Mouse (Mus musculus): Measurements from ENCODE around the gene Serpina1f. TPM values are rescaled to one million over a fixed set of nuclear protein-coding genes. Genes with fewer than 3 reads are reported as not detected.
"Not testable (repeated sequence)": the region's sequence is repeated elsewhere in the genome, so short reads cannot be mapped to it uniquely, and the experiment has no call there.

The Serpina1f gene
- polyA plus RNA-seq, 1 experiment from 2014 or later: not detected

DNA sequence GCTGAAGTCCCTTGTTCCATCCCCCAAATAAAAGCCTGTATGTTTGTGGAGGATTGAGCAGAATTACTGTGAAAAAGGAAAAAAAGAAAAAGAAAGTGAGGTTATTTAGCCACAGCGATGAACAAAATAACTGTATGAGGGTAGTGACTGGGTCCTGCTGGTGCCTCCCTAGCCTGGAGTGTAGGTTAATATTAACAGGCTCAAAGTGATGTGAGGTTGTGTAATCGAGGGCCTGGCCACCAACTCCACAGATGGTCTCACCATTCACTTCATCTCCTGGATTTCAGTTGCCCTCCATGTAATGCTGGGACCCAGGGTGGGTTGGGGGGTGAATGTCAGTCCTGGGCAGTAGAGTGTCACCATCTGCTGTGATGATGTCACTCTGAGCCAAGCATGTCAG is 13.6 kb downstream of the Serpina1f start:
- H3K9me3 ChIP-seq (ENCODE audit: control insufficient read depth, low read length): no peaks in the 10 kb centered on the region
- H3K4me1 ChIP-seq (ENCODE audit: control insufficient read depth in 2 of 2, insufficient read depth in 2 of 2, low read length in 2 of 2): no peaks in the 10 kb centered on the region; a peak in 1 of 4 replicates
- WGBS: 70% methylated on average over 2 of the region's 2 CpGs
- no peaks in the 10 kb centered on the region for H3K36me3 ChIP-seq (ENCODE audit: control insufficient read depth, insufficient read depth, low read length)
- H3K4me3 ChIP-seq (ENCODE audit: control insufficient read depth in 1 of 2, insufficient read depth in 1 of 2, low read depth in 1 of 2, low read length in 2 of 2): no peak overlapping the region
- no peak overlapping the region for H3K4me2 ChIP-seq (ENCODE audit: low read length)
- no peak overlapping the region for H3K27ac ChIP-seq (replicated peaks in 1 of 2; ENCODE audit: control insufficient read depth in 1 of 2, insufficient read depth in 1 of 2, low read depth in 2 of 2, low read length in 2 of 2)
- no peaks in the 10 kb centered on the region for H3K27me3 ChIP-seq (ENCODE audit: control insufficient read depth, insufficient read depth, low read length)
- ATAC-seq (ENCODE audit: insufficient number of reproducible peaks, insufficient read depth, low FRiP score, low read depth): no peak
- H3K9ac ChIP-seq (ENCODE audit: low read length): no peak overlapping the region

DNA sequence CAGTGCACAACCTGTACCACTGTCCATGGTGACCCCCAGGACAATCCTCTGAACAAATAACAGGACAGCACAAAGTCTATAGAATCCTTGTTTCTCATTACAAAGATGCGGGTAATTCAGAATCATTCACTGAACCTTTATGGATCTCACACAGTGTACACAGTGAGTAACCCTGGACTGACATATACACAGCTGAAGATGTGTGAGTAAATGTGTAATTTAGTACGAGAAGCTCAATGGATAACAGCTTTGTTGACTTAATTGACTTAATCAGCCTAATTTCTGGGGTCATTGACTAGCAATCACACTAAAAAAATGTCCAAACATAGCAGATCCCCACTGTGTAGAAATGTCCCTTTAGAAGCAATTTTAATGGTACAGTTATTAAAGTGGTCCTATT is 14.2 kb downstream of the Serpina1f start:
- H3K4me3 ChIP-seq (ENCODE audit: control insufficient read depth in 1 of 2, insufficient read depth in 1 of 2, low read depth in 1 of 2, low read length in 2 of 2): no peak overlapping the region
- no peaks in the 10 kb centered on the region for H3K27me3 ChIP-seq (ENCODE audit: control insufficient read depth, insufficient read depth, low read length)
- H3K9ac ChIP-seq (ENCODE audit: low read length): no peak overlapping the region
- H3K27ac ChIP-seq (replicated peaks in 1 of 2; ENCODE audit: control insufficient read depth in 1 of 2, insufficient read depth in 1 of 2, low read depth in 2 of 2, low read length in 2 of 2): no peak overlapping the region
- WGBS: 75% methylated on average over 2 of the region's 2 CpGs
- no peaks in the 10 kb centered on the region for H3K9me3 ChIP-seq (ENCODE audit: control insufficient read depth, low read length)
- H3K36me3 ChIP-seq (ENCODE audit: control insufficient read depth, insufficient read depth, low read length): no peaks in the 10 kb centered on the region
- no peak for ATAC-seq (ENCODE audit: insufficient number of reproducible peaks, insufficient read depth, low FRiP score, low read depth)
- H3K4me1 ChIP-seq (ENCODE audit: control insufficient read depth in 2 of 2, insufficient read depth in 2 of 2, low read length in 2 of 2): peaks cover 0 to 4% of the 10 kb centered on the region in 2 experiments; a peak in 2 of 4 replicates
- H3K4me2 ChIP-seq (ENCODE audit: low read length): no peak overlapping the region

DNA sequence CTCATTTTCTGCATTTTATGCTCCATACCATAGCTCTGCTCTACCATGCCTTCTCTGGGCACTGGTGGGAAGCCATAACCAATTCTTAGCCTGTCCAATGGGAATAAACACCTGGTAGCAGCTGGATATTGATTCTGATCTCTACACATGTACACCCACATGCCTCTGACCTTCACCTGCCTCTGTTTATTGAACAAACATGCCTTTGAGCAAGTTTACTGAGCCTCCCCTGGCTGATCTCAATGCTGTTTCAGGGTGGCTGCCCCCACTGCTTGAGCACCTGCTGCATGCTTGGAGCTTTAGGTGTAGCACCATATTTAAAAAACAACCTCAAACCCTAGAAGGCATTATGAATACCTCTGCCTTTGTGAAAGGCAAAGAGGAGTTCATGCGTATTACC is 15.5 kb downstream of the Serpina1f start:
- not testable (repeated sequence) for ATAC-seq (ENCODE audit: insufficient number of reproducible peaks, insufficient read depth, low FRiP score, low read depth); H3K4me3 ChIP-seq (ENCODE audit: control insufficient read depth in 1 of 2, insufficient read depth in 1 of 2, low read depth in 1 of 2, low read length in 2 of 2); H3K4me1 ChIP-seq (ENCODE audit: control insufficient read depth in 2 of 2, insufficient read depth in 2 of 2, low read length in 2 of 2); H3K36me3 ChIP-seq (ENCODE audit: control insufficient read depth, insufficient read depth, low read length); H3K27me3 ChIP-seq (ENCODE audit: control insufficient read depth, insufficient read depth, low read length); H3K9me3 ChIP-seq (ENCODE audit: control insufficient read depth, low read length); H3K9ac ChIP-seq (ENCODE audit: low read length); H3K27ac ChIP-seq (replicated peaks in 1 of 2; ENCODE audit: control insufficient read depth in 1 of 2, insufficient read depth in 1 of 2, low read depth in 2 of 2, low read length in 2 of 2); H3K4me2 ChIP-seq (ENCODE audit: low read length)
- WGBS: 100% methylated on average over 1 of the region's 1 CpGs

DNA sequence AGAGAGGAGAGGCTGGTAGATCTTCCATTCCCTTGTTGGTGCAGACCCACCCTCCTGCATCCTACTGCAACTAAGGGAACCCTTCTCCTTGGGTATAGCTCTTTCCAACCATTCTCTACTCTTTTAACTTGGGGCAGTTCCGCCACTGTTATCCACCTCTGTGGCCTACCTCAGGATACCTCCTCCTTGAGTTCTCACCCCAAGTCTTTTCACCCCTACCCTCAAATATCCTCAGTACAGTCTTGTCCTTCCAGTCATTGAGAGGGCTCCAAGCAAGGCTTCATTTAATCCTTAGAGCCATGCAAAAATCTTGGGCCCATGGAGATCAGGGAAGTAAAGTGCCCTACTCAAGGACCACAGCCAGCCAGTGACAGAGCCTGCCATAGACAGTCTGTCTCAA is 19.3 kb downstream of the Serpina1f start, which contains the start of gene Serpina16:
TSS of gene Serpina16 (minus strand) at position 101 of the 400 bp plus-strand sequence.
- ATAC-seq (ENCODE audit: insufficient number of reproducible peaks, insufficient read depth, low FRiP score, low read depth): no peak
- H3K9me3 ChIP-seq (ENCODE audit: control insufficient read depth, low read length): no peaks in the 10 kb centered on the region
- no peaks in the 10 kb centered on the region for H3K36me3 ChIP-seq (ENCODE audit: control insufficient read depth, insufficient read depth, low read length)
- no peak within 1 kb of the TSS for H3K9ac ChIP-seq (ENCODE audit: low read length)
- no peak within 1 kb of the TSS for H3K27ac ChIP-seq (replicated peaks in 1 of 2; ENCODE audit: control insufficient read depth in 1 of 2, insufficient read depth in 1 of 2, low read depth in 2 of 2, low read length in 2 of 2)
- no peaks in the 10 kb centered on the region for H3K27me3 ChIP-seq (ENCODE audit: control insufficient read depth, insufficient read depth, low read length)
- peaks cover 2 to 4% of the 10 kb centered on the region in 2 experiments; a peak in 2 of 4 replicates for H3K4me1 ChIP-seq (ENCODE audit: control insufficient read depth in 2 of 2, insufficient read depth in 2 of 2, low read length in 2 of 2)
- 89% methylated on average over 1 of the region's 1 CpGs for WGBS
- no peak within 1 kb of the TSS for H3K4me2 ChIP-seq (ENCODE audit: low read length)
- no peak within 1 kb of the TSS for H3K4me3 ChIP-seq (ENCODE audit: control insufficient read depth in 1 of 2, insufficient read depth in 1 of 2, low read depth in 1 of 2, low read length in 2 of 2)

DNA sequence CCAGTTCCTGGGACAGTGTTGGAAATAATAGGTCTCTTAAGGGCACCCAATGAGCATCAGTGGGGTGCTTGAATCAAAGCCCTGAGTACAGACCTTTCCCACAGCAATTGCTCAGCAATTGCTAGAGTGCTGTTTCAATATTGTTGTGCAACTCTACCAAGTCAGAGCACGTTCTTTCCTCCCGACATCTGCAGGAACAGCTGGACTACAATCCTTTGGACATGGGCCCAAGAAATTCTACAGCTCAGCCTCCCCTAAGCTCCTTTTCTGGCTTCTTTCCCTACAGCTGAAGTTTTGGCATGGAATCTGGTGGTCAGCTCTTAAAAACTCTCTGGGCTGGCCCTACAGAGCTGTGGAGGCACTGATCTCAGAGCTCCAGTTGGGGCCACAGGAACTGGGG is 22.1 kb downstream of the Serpina1f start:
- 70% methylated on average over 2 of the region's 2 CpGs for WGBS
- Histone ChIP-seq H3K27ac (replicated peaks in 1 of 2; ENCODE audit: control insufficient read depth in 1 of 2, insufficient read depth in 1 of 2, low read depth in 2 of 2, low read length in 2 of 2) (no peak overlapping the region), H3K9ac (ENCODE audit: low read length) (no peak overlapping the region), H3K4me3 (ENCODE audit: control insufficient read depth in 1 of 2, insufficient read depth in 1 of 2, low read depth in 1 of 2, low read length in 2 of 2) (no peak overlapping the region), H3K27me3 (ENCODE audit: control insufficient read depth, insufficient read depth, low read length) (no peaks in the 10 kb centered on the region), H3K4me2 (ENCODE audit: low read length) (no peak overlapping the region), H3K9me3 (ENCODE audit: control insufficient read depth, low read length) (no peaks in the 10 kb centered on the region), H3K4me1 (ENCODE audit: control insufficient read depth in 2 of 2, insufficient read depth in 2 of 2, low read length in 2 of 2) (peaks cover 2 to 4% of the 10 kb centered on the region in 2 experiments; a peak in 2 of 4 replicates), H3K36me3 (ENCODE audit: control insufficient read depth, insufficient read depth, low read length) (no peaks in the 10 kb centered on the region)
- no peak for ATAC-seq (ENCODE audit: insufficient number of reproducible peaks, insufficient read depth, low FRiP score, low read depth)

DNA sequence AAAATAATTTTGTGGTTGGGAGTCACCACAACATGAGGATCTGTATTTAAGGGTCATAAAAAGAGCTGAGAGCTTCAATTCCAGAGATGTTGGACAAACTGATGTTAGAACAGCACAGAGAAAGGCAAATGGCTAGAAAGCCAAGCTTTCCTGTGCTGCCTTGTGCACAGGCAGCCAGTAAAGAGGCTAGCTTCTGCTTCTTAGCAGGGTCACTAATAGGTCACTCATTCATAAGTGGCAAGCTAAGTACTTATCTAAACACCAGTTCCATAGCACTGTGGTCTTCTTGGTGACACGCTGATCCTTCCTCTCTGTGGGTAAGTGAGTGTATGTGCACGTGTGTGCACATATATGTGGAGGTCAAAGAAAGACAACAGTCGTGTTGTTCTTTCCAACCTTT is 23.8 kb downstream of the Serpina1f start:
- 54% methylated on average over 3 of the region's 3 CpGs for WGBS
- Histone ChIP-seq H3K27ac (replicated peaks in 1 of 2; ENCODE audit: control insufficient read depth in 1 of 2, insufficient read depth in 1 of 2, low read depth in 2 of 2, low read length in 2 of 2) (no peak overlapping the region), H3K36me3 (ENCODE audit: control insufficient read depth, insufficient read depth, low read length) (no peaks in the 10 kb centered on the region), H3K4me2 (ENCODE audit: low read length) (no peak overlapping the region), H3K4me1 (ENCODE audit: control insufficient read depth in 2 of 2, insufficient read depth in 2 of 2, low read length in 2 of 2) (peaks cover 2% of the 10 kb centered on the region in 2 experiments; a peak in 1 of 4 replicates), H3K4me3 (ENCODE audit: control insufficient read depth in 1 of 2, insufficient read depth in 1 of 2, low read depth in 1 of 2, low read length in 2 of 2) (no peak overlapping the region), H3K27me3 (ENCODE audit: control insufficient read depth, insufficient read depth, low read length) (no peaks in the 10 kb centered on the region), H3K9me3 (ENCODE audit: control insufficient read depth, low read length) (no peaks in the 10 kb centered on the region), H3K9ac (ENCODE audit: low read length) (no peak overlapping the region)
- no peak for ATAC-seq (ENCODE audit: insufficient number of reproducible peaks, insufficient read depth, low FRiP score, low read depth)

DNA sequence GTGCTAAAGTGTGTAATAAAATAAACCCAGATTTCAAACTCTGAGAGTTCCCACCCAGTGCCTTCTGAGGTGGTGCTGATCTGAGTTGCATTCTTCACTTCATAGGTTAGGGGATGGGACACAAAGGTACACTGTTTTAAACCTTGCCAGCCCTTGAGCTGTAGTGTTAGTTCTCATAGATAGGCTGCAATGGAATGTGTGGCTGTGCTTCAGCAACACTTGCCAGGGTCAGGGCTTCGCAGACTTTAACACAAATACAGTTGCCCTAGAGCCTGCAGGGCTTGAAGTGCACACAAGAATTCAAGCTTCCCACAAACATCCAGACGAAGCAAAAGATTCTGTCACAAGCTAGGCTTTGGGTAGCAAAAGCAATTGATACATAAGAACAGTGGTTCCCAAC is 24.4 kb downstream of the Serpina1f start:
- Histone ChIP-seq H3K27me3 (ENCODE audit: control insufficient read depth, insufficient read depth, low read length) (no peaks in the 10 kb centered on the region), H3K4me2 (ENCODE audit: low read length) (no peak overlapping the region), H3K4me1 (ENCODE audit: control insufficient read depth in 2 of 2, insufficient read depth in 2 of 2, low read length in 2 of 2) (0 out of 4 replicates have a peak, but pooled peaks cover 0 to 2% of the 10 kb centered on the region in 2 experiments), H3K36me3 (ENCODE audit: control insufficient read depth, insufficient read depth, low read length) (no peaks in the 10 kb centered on the region), H3K27ac (replicated peaks in 1 of 2; ENCODE audit: control insufficient read depth in 1 of 2, insufficient read depth in 1 of 2, low read depth in 2 of 2, low read length in 2 of 2) (no peak overlapping the region), H3K9ac (ENCODE audit: low read length) (no peak overlapping the region), H3K4me3 (ENCODE audit: control insufficient read depth in 1 of 2, insufficient read depth in 1 of 2, low read depth in 1 of 2, low read length in 2 of 2) (no peak overlapping the region), H3K9me3 (ENCODE audit: control insufficient read depth, low read length) (0 out of 2 replicates have a peak, but pooled peaks cover 2% of the 10 kb centered on the region)
- 35% methylated on average over 2 of the region's 2 CpGs for WGBS
- no peak for ATAC-seq (ENCODE audit: insufficient number of reproducible peaks, insufficient read depth, low FRiP score, low read depth)

DNA sequence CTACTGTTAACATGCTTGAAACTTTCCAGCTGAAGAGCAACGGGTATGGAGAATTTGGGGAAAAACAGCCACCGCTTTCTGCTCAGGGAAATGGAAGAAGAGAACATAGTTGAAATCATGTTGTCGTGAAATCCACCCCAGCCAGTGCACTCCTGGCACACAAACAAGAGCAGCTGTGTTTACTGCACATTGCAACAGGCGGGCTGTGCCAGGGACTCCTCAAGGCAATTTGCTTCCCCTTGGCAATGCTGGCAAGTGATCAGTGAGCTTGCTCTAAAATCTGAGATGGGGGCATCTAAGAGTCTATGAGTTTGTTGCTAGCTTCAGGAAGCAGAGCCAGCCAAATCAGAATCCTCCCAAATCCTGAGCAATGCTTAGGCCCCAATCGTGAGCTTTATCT is 25.0 kb downstream of the Serpina1f start:
- H3K9ac ChIP-seq (ENCODE audit: low read length): no peak overlapping the region
- H3K4me1 ChIP-seq (ENCODE audit: control insufficient read depth in 2 of 2, insufficient read depth in 2 of 2, low read length in 2 of 2): 0 out of 4 replicates have a peak, but pooled peaks cover 0 to 2% of the 10 kb centered on the region in 2 experiments
- H3K27me3 ChIP-seq (ENCODE audit: control insufficient read depth, insufficient read depth, low read length): no peaks in the 10 kb centered on the region
- 0 out of 2 replicates have a peak, but pooled peaks cover 2% of the 10 kb centered on the region for H3K9me3 ChIP-seq (ENCODE audit: control insufficient read depth, low read length)
- WGBS: 80% methylated on average over 5 of the region's 5 CpGs
- H3K27ac ChIP-seq (replicated peaks in 1 of 2; ENCODE audit: control insufficient read depth in 1 of 2, insufficient read depth in 1 of 2, low read depth in 2 of 2, low read length in 2 of 2): no peak overlapping the region
- no peaks in the 10 kb centered on the region for H3K36me3 ChIP-seq (ENCODE audit: control insufficient read depth, insufficient read depth, low read length)
- H3K4me3 ChIP-seq (ENCODE audit: control insufficient read depth in 1 of 2, insufficient read depth in 1 of 2, low read depth in 1 of 2, low read length in 2 of 2): no peak overlapping the region
- H3K4me2 ChIP-seq (ENCODE audit: low read length): no peak overlapping the region
- ATAC-seq (ENCODE audit: insufficient number of reproducible peaks, insufficient read depth, low FRiP score, low read depth): no peak
